Mouse (Mus musculus): Measurements from ENCODE around the gene Prpsap1.

GRCm38 (mm10) chr11:116528636-116529320 is 34.8 kb upstream of the Prpsap1 start:
- TF ChIP-seq CTCF (IDR thresholded peaks at IDR 0.05; ENCODE audit: low read depth) (no peak), EP300 (IDR thresholded peaks at IDR 0.05; ENCODE audit: low read depth) (no peak)
